Mouse (Mus musculus): Measurements from ENCODE around the gene Dact3. TPM values are rescaled to one million over a fixed set of nuclear protein-coding genes. Genes with fewer than 3 reads are reported as not detected.

Dact3 gene
- polyA plus RNA-seq, 1 experiment, result 19.2 TPM

DNA sequence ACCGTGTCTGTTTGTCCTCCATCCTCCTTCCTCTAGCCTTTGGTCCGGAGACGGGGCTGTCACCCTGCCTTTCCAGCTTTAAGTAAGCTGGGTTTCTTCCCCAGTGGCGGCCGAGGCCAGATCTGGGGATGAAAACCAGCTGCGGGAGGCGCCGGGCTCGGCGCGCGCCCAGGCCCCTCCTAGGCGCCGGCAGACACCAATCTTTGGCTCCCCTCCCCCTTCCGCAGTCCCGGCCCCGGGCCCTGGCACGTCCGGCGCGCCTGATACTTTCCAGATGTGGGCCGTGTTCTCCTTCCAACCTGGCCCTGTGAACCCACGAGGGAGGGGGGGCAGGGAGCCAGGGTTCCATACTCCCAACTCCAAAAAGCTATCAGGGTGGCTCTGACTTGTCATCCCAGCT lies 15.8 kb downstream of the Dact3 start:
- Histone ChIP-seq H3K9ac (ENCODE audit: low read depth, poor library complexity, severe bottlenecking) (peak overlapping the region; percentile 11; the same call in 1 of the 2 replicates), H3K27me3 (ENCODE audit: control insufficient read depth, insufficient read depth, low read length, poor library complexity, severe bottlenecking) (no peaks in the 10 kb centered on the region), H3K27ac (ENCODE audit: insufficient read depth, low read length) (0 out of 2 replicates have a peak overlapping the region, but pooled peaks have one; percentile 6), H3K9me3 (replicated peaks; ENCODE audit: control insufficient read depth, insufficient read depth, low read length, poor library complexity, severe bottlenecking) (no peaks in the 10 kb centered on the region), H3K4me3 (ENCODE audit: low read depth, low read length) (no peak overlapping the region), H3K4me1 (ENCODE audit: control insufficient read depth, insufficient read depth, low read length) (peaks cover 3% of the 10 kb centered on the region), H3K36me3 (ENCODE audit: control insufficient read depth, insufficient read depth, low read length, poor library complexity, severe bottlenecking) (no peaks in the 10 kb centered on the region)
- no peak for TF ChIP-seq POLR2A (IDR thresholded peaks at IDR 0.05; ENCODE audit: insufficient read depth, low read length)
- TF ChIP-seq CTCF (IDR thresholded peaks at IDR 0.05; ENCODE audit: low read depth, low read length), result no peak
- no peak for TF ChIP-seq EP300 (IDR thresholded peaks at IDR 0.05; ENCODE audit: insufficient read depth, low read depth, low read length)

DNA sequence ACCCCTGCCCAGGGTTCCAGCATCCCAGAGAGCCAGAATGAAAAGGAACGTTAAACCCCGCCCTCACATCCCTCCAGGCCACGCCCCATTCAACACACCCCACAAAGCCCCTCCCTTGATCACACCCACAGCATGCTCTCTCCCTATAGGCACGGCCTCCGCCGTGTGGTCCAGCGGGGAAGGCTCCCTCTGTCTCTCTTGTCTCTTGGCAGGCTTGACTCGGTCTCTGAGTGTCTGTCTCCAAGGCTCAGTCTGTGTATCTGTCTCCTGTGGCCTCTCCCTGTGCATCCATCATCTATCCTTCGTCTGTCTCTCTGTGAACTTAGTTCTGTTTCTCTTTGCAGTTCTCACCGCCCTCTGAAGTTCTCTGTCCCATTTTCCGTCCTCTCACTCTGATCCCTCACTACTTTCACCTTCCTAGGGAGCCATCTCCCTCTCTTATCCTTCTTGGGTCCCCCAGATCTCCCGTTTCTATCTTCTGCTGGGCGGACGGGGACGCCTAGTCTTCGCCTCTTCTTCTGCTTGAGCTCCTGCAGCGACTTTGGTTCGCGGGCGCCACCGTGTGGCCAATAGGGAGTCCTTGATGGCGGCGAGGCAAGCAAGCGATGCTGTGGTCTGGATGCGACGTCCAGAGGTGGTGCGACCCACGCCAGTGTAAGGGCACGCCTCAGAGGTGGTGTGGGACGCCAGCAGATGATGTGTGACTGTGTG lies 16.7 kb downstream of the Dact3 start, which contains the start of gene Gng8:
TSS of gene Gng8 (plus strand) at position 146 of the 711 bp plus-strand sequence.
- H3K27me3 ChIP-seq (ENCODE audit: control insufficient read depth, insufficient read depth, low read length, poor library complexity, severe bottlenecking), result no peaks in the 10 kb centered on the region
- TF ChIP-seq CTCF (IDR thresholded peaks at IDR 0.05; ENCODE audit: low read depth, low read length) (peak; percentile 93), POLR2A (IDR thresholded peaks at IDR 0.05; ENCODE audit: insufficient read depth, low read length) (peak; percentile 61), EP300 (IDR thresholded peaks at IDR 0.05; ENCODE audit: insufficient read depth, low read depth, low read length) (no peak)
- peak within 1 kb of the TSS; percentile 68 for H3K4me3 ChIP-seq (ENCODE audit: low read depth, low read length)
- H3K36me3 ChIP-seq (ENCODE audit: control insufficient read depth, insufficient read depth, low read length, poor library complexity, severe bottlenecking), result no peaks in the 10 kb centered on the region
- H3K27ac ChIP-seq (ENCODE audit: insufficient read depth, low read length), result peak within 1 kb of the TSS; percentile 45; the same call in 1 of the 2 replicates
- peaks cover 3% of the 10 kb centered on the region for H3K4me1 ChIP-seq (ENCODE audit: control insufficient read depth, insufficient read depth, low read length)
- no peaks in the 10 kb centered on the region for H3K9me3 ChIP-seq (replicated peaks; ENCODE audit: control insufficient read depth, insufficient read depth, low read length, poor library complexity, severe bottlenecking)
- peak within 1 kb of the TSS; percentile 18; the same call in 1 of the 2 replicates for H3K9ac ChIP-seq (ENCODE audit: low read depth, poor library complexity, severe bottlenecking)

DNA sequence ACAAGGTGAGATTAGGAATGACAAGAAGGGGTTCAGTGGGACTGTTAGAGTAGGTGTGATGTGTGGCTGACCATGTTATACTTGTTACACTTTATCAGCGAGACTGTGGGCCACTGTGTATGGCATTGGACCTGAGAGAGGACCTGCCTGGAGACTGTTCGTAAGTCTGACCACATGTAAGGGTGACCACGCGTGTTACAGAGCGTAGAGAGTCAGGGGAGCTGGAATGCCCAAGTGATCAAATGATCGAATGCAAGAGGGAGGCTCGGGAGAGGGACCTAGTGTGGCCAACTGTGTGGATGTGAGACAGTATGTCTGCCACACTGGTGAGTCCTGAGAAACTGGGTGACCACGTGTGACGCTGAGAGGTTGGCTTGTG lies 17.2 kb downstream of the Dact3 start:
- H3K36me3 ChIP-seq (ENCODE audit: control insufficient read depth, insufficient read depth, low read length, poor library complexity, severe bottlenecking), result no peaks in the 10 kb centered on the region
- TF ChIP-seq CTCF (IDR thresholded peaks at IDR 0.05; ENCODE audit: low read depth, low read length) (no peak), EP300 (IDR thresholded peaks at IDR 0.05; ENCODE audit: insufficient read depth, low read depth, low read length) (no peak), POLR2A (IDR thresholded peaks at IDR 0.05; ENCODE audit: insufficient read depth, low read length) (no peak)
- no peak overlapping the region for H3K9ac ChIP-seq (ENCODE audit: low read depth, poor library complexity, severe bottlenecking)
- peaks cover 3% of the 10 kb centered on the region for H3K4me1 ChIP-seq (ENCODE audit: control insufficient read depth, insufficient read depth, low read length)
- no peak overlapping the region for H3K4me3 ChIP-seq (ENCODE audit: low read depth, low read length)
- no peaks in the 10 kb centered on the region for H3K27me3 ChIP-seq (ENCODE audit: control insufficient read depth, insufficient read depth, low read length, poor library complexity, severe bottlenecking)
- H3K27ac ChIP-seq (ENCODE audit: insufficient read depth, low read length), result no peak overlapping the region
- no peaks in the 10 kb centered on the region for H3K9me3 ChIP-seq (replicated peaks; ENCODE audit: control insufficient read depth, insufficient read depth, low read length, poor library complexity, severe bottlenecking)

DNA sequence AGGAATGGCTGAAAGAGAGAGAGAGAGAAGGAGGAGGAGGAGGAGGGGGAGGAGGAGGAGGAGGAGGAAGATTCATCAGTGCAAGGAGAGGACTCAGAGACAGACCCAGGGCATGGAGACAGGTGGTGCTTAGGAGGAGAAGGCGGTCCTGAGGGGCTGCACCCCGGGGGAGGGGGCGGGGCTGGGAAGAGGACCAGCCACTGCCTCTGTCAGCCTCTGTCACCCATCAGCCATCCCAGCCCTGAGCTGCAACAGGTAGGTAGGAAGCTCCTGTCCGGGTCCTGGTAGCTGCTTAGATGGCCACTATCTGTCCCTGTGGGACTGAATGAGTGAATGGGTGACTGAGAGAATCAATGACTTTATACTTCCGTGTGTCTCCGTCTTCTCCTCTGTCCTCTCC lies 18.5 kb downstream of the Dact3 start:
- Histone ChIP-seq H3K4me3 (ENCODE audit: low read depth, low read length) (no peak overlapping the region), H3K27me3 (ENCODE audit: control insufficient read depth, insufficient read depth, low read length, poor library complexity, severe bottlenecking) (no peaks in the 10 kb centered on the region), H3K36me3 (ENCODE audit: control insufficient read depth, insufficient read depth, low read length, poor library complexity, severe bottlenecking) (no peaks in the 10 kb centered on the region), H3K9me3 (replicated peaks; ENCODE audit: control insufficient read depth, insufficient read depth, low read length, poor library complexity, severe bottlenecking) (no peaks in the 10 kb centered on the region), H3K9ac (ENCODE audit: low read depth, poor library complexity, severe bottlenecking) (no peak overlapping the region), H3K27ac (ENCODE audit: insufficient read depth, low read length) (no peak overlapping the region), H3K4me1 (ENCODE audit: control insufficient read depth, insufficient read depth, low read length) (peaks cover 3% of the 10 kb centered on the region)
- no peak for TF ChIP-seq EP300 (IDR thresholded peaks at IDR 0.05; ENCODE audit: insufficient read depth, low read depth, low read length)

DNA sequence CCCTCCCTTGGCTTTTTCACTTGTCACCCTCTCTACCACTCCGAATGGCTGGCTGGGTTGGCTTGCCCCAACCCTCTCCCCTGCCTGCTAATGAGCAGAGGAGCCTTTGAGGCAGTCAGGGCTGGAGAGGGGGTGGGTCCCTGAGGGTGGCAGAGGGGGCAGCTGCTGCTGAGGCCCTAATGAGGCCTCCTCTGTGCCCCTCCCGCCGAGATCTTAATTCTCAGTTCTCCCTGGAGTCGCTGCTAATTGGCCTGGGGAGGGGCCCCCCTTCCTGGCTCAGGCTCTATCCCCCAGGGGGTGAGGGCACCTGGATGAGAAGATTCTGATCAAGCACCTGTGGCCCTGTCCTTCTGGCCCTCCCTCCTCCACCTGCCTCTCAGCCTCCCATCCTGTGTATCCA lies 19.2 kb downstream of the Dact3 start:
- TF ChIP-seq CTCF (IDR thresholded peaks at IDR 0.05; ENCODE audit: low read depth, low read length) (no peak), POLR2A (IDR thresholded peaks at IDR 0.05; ENCODE audit: insufficient read depth, low read length) (no peak), EP300 (IDR thresholded peaks at IDR 0.05; ENCODE audit: insufficient read depth, low read depth, low read length) (no peak)
- H3K9me3 ChIP-seq (replicated peaks; ENCODE audit: control insufficient read depth, insufficient read depth, low read length, poor library complexity, severe bottlenecking), result no peaks in the 10 kb centered on the region
- no peak overlapping the region for H3K4me3 ChIP-seq (ENCODE audit: low read depth, low read length)
- no peak overlapping the region for H3K27ac ChIP-seq (ENCODE audit: insufficient read depth, low read length)
- H3K4me1 ChIP-seq (ENCODE audit: control insufficient read depth, insufficient read depth, low read length), result peaks cover 3% of the 10 kb centered on the region
- no peaks in the 10 kb centered on the region for H3K36me3 ChIP-seq (ENCODE audit: control insufficient read depth, insufficient read depth, low read length, poor library complexity, severe bottlenecking)
- no peaks in the 10 kb centered on the region for H3K27me3 ChIP-seq (ENCODE audit: control insufficient read depth, insufficient read depth, low read length, poor library complexity, severe bottlenecking)
- H3K9ac ChIP-seq (ENCODE audit: low read depth, poor library complexity, severe bottlenecking), result no peak overlapping the region

DNA sequence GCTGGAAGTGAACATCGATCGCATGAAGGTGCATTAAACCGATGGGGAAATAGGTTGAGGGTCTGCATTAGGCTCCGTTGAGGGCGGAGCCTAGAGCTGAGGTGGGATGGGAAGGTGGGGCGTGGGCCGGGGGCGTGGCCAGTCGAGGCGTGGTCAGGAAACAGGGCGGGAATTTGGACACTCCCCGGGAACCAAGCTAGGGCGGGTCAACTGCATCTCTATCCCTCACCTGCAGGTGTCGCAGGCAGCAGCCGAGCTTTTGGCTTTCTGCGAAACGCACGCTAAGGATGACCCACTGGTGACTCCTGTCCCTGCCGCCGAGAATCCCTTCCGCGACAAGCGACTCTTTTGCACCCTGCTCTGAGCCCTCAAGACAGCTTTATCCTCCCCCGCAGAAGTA lies 19.9 kb downstream of the Dact3 start:
- Histone ChIP-seq H3K27me3 (ENCODE audit: control insufficient read depth, insufficient read depth, low read length, poor library complexity, severe bottlenecking) (no peaks in the 10 kb centered on the region), H3K36me3 (ENCODE audit: control insufficient read depth, insufficient read depth, low read length, poor library complexity, severe bottlenecking) (no peaks in the 10 kb centered on the region), H3K4me1 (ENCODE audit: control insufficient read depth, insufficient read depth, low read length) (peaks cover 3% of the 10 kb centered on the region), H3K27ac (ENCODE audit: insufficient read depth, low read length) (no peak overlapping the region), H3K9ac (ENCODE audit: low read depth, poor library complexity, severe bottlenecking) (no peak overlapping the region), H3K4me3 (ENCODE audit: low read depth, low read length) (peak overlapping the region; percentile 41), H3K9me3 (replicated peaks; ENCODE audit: control insufficient read depth, insufficient read depth, low read length, poor library complexity, severe bottlenecking) (no peaks in the 10 kb centered on the region)
- TF ChIP-seq CTCF (IDR thresholded peaks at IDR 0.05; ENCODE audit: low read depth, low read length), result peak; percentile 79
- no peak for TF ChIP-seq POLR2A (IDR thresholded peaks at IDR 0.05; ENCODE audit: insufficient read depth, low read length)
